Mouse (Mus musculus) erythroblast, embryonic 14.5 days (primary cell): ENCODE data around the gene Supt7l.

Source experiments
- GATA1 ChIP-seq: IDR thresholded peaks from 2 replicates; pipeline ENCODE4 v1.6.1; 2012; ENCODE audit warnings: low read length, inconsistent platforms, mixed read lengths
- TAL1 ChIP-seq: IDR thresholded peaks from 3 replicates; pipeline ENCODE4 v1.6.1; 2012; ENCODE audit warnings: low read length, inconsistent platforms, mixed read lengths

- TF ChIP-seq TAL1 (no peak), GATA1 (no peak)
Observed at GRCm38 (mm10) chr5:31487889-31488288, 39.7 kb downstream of the Supt7l start.
